Mouse (Mus musculus) small intestine, adult 2 months (tissue): ENCODE measurements around the gene Mapkapk2.

Source experiments
- CTCF ChIP-seq: fragments of 200-500 bp; IDR thresholded peaks from 2 replicates; pipeline ENCODE4 v1.5.1; 2012; ENCODE audit warnings: low read depth, mild to moderate bottlenecking, control low read depth, inconsistent platforms, low read length, moderate library complexity, mixed read lengths; ENCODE audit not compliant: insufficient replicate concordance, insufficient read length; ENCODE audit errors: extremely low read depth
- POLR2A ChIP-seq: fragments of 200-500 bp; IDR thresholded peaks from 2 replicates; pipeline ENCODE4 v1.6.1; 2012; ENCODE audit warnings: low read depth, mild to moderate bottlenecking, control low read depth, inconsistent platforms, low read length, moderate library complexity

DNA sequence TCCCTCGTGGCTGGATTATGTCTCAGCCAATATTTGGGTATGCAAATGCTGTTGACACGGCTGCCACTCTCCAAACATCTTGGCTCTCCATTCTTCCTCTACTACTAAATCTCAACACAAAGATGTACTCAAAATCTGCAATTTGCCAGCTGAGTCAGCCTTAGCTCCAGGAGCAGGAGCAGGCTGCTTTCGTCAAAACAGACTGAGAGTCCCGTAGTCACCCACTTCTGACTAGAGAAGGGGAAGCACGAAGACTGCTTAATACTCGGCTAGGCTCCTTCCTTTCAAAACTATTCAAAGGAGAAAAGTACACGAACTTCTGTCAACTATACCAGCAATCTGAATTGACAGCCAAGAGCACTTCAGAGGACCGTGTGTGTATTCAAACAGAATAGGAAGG, 2.1 kb downstream of the Mapkapk2 start:
- TF ChIP-seq POLR2A (no peak), CTCF (no peak)
